8 mouse cellular contexts compared by ENCODE assay signal in the genomic region with DNA sequence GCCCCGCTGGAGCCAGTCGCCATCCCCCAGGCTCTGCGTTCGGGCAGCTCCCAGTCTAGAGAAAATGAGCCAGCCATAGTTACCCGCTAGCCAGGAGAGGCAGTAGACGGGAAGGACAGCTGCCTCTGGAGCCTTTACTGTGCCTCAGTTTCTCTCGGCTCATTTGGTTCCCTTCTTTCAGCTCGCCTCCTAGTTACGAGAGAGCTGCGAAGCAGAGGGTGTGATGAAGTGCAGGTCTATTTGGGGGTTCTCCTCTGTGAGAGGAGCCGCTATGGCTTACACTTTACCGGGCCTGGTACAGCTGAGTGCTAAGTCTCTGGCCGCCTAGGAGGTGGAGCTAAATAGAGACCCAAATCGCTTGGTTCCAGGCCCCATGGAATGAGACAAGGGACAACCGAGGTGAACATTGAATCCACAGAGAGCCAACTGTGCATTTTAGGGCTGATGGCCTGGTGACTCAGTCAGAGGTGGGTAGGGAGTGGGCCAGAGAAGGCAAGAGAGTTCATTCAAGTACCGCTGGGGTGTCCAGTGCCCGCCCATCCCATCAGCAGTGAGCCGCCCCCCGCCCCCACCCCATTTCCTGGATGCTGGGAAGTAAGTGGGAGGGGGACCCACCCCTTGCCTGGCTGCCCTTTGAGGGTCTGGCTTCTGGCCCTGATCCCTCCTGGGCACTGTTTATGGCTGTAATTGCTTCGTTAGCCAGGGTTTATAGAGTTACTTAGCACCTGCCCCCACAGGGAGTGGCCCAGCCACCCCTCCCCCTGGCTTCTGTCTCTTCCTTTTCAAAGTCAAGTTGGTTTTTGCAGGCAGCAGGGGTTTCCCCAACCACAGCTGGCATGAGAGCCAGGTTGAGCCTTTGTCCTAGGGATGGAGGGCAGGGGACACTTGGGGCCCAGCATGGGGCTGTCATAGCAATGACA. TPM values are rescaled to one million over a fixed set of nuclear protein-coding genes. Genes with fewer than 3 reads are reported as not detected.
A peak's percentile ranks its signal among the peaks of the same experiment; 100 is the strongest.
DNase-seq lines count a peak whose midpoint lies in the region; ATAC-seq and TF ChIP-seq lines count a peak whose summit lies in the region.

No protein-coding gene starts in this region.

- TF ChIP-seq CTCF in layer of hippocampus, adult 2 months (conservative IDR thresholded peaks at IDR 0.05), result no peak
- no peak for TF ChIP-seq CTCF in kidney, adult 2 months (conservative IDR thresholded peaks at IDR 0.05; ENCODE audit: insufficient read depth, insufficient read length, low read depth, low read length)

- peaks cover 25% of the 10 kb centered on the region for H3K4me1 ChIP-seq in forebrain, embryonic 12.5 days
- 0 out of 2 replicates have a peak, but pooled peaks cover 9% of the 10 kb centered on the region for H3K4me1 ChIP-seq in kidney, adult 2 months (ENCODE audit: control insufficient read depth, insufficient read depth, low read length)

- DNase-seq in layer of hippocampus, adult 2 months (ENCODE audit: low spot score in 2 of 2), result no peak
- DNase-seq in layer of hippocampus, adult 18-20 months (ENCODE audit: low spot score in 2 of 2), result no peak
- peak; percentile 48 for DNase-seq in kidney, adult 2 months
- DNase-seq in lung, postnatal 25 days (ENCODE audit: low spot score), result peak; percentile 47
- DNase-seq in spleen, postnatal 14 days (ENCODE audit: low spot score in 2 of 2), result peak; percentile 39 to 56
- no peak for DNase-seq in cerebellum, postnatal 36 days

- H3K9ac ChIP-seq in forebrain, embryonic 12.5 days, result peak overlapping the region; percentile 65; the same call in 1 of the 2 replicates

- H3K4me3 ChIP-seq in layer of hippocampus, adult 2 months, result peak overlapping the region; percentile 66
- H3K4me3 ChIP-seq in forebrain, embryonic 12.5 days (replicated peaks), result peak overlapping the region; percentile 57
- peak overlapping the region; percentile 86 for H3K4me3 ChIP-seq in kidney, adult 2 months (ENCODE audit: insufficient read depth, low read depth, low read length)

- no peaks in the 10 kb centered on the region for H3K36me3 ChIP-seq in forebrain, embryonic 12.5 days (replicated peaks)
- H3K36me3 ChIP-seq in kidney, adult 2 months (ENCODE audit: control insufficient read depth, insufficient read depth, low read length), result no peaks in the 10 kb centered on the region

- H3K27ac ChIP-seq in layer of hippocampus, adult 2 months, result peak overlapping the region; percentile 95
- no peak overlapping the region for H3K27ac ChIP-seq in forebrain, embryonic 12.5 days
- peak overlapping the region; percentile 78 for H3K27ac ChIP-seq in kidney, adult 2 months (ENCODE audit: insufficient read depth, low read depth, low read length)

- 0 out of 2 replicates have a peak, but pooled peaks cover 2% of the 10 kb centered on the region for H3K9me3 ChIP-seq in forebrain, embryonic 12.5 days

- peak overlapping the region; percentile 97 for H3K4me2 ChIP-seq in forebrain, embryonic 12.5 days

- H3K27me3 ChIP-seq in forebrain, embryonic 12.5 days, result peaks cover 53% of the 10 kb centered on the region
- H3K27me3 ChIP-seq in kidney, adult 2 months (replicated peaks; ENCODE audit: control insufficient read depth, insufficient read depth, low read length), result no peaks in the 10 kb centered on the region

- no peak for ATAC-seq in forebrain, embryonic 12.5 days (ENCODE audit: low FRiP score)
- no peak for ATAC-seq in erythroid progenitor cell, adult 5-6 weeks (replicated peaks; ENCODE audit: low FRiP score, poor library complexity, severe bottlenecking)

- no peak for TF ChIP-seq POLR2A in kidney, adult 2 months (IDR thresholded peaks at IDR 0.05; ENCODE audit: low read depth, low read length)

- WGBS in forebrain, embryonic 12.5 days, result 6% methylated on average over 20 of the region's 20 CpGs
- 17% methylated on average over 20 of the region's 20 CpGs for WGBS in kidney, adult 2 months

RNA-seq across cellular contexts. Expression of a gene that starts 2.3 kb away (rescaled TPM):
- 10 to 100 TPM; 12.0 to 13.1 TPM for total RNA-seq in layer of hippocampus, adult 2 months (2021)
- total RNA-seq in layer of hippocampus, adult 18-20 months (2021), result 10 to 100 TPM; 11.2 to 11.9 TPM
- 1.7 and 2.4 TPM in 2 replicates for polyA plus RNA-seq in forebrain, embryonic 12.5 days (2016; fragmentation: Nextera tagmentation; extraction: Ambion mirVana)
- polyA plus RNA-seq in kidney, adult 2 months (2012; rRNA removed), result 35.0 and 36.4 TPM in 2 replicates
- total RNA-seq in erythroid progenitor cell, adult 5-6 weeks (2015; ENCODE audit: low replicate concordance), result 9.0 and 13.0 TPM in 2 replicates
- total RNA-seq in erythroid progenitor cell, adult 5-6 weeks (2017; ENCODE audit: low replicate concordance), result 0.23 and 5.4 TPM in 2 replicates

RNA-seq across cellular contexts. Expression of a gene that starts 12.5 kb away (rescaled TPM):
- total RNA-seq in layer of hippocampus, adult 2 months (2021), result not detected
- total RNA-seq in layer of hippocampus, adult 18-20 months (2021), result not detected
- polyA plus RNA-seq in forebrain, embryonic 12.5 days (2016; fragmentation: Nextera tagmentation; extraction: Ambion mirVana), result not detected in 2 replicates
- 0.29 and 1.0 TPM in 2 replicates for polyA plus RNA-seq in kidney, adult 2 months (2012; rRNA removed)
- not detected in 2 replicates for total RNA-seq in erythroid progenitor cell, adult 5-6 weeks (2015; ENCODE audit: low replicate concordance)
- not detected in 2 replicates for total RNA-seq in erythroid progenitor cell, adult 5-6 weeks (2017; ENCODE audit: low replicate concordance)

RNA-seq across cellular contexts. Expression of a gene that starts 44.6 kb away (rescaled TPM):
- total RNA-seq in layer of hippocampus, adult 2 months (2021), result 1 to 10 TPM; 2.5 to 2.8 TPM
- 1 to 10 TPM; 2.3 to 3.4 TPM for total RNA-seq in layer of hippocampus, adult 18-20 months (2021)
- 0.91 and 1.0 TPM in 2 replicates for polyA plus RNA-seq in forebrain, embryonic 12.5 days (2016; fragmentation: Nextera tagmentation; extraction: Ambion mirVana)
- polyA plus RNA-seq in kidney, adult 2 months (2012; rRNA removed), result 7.0 and 9.0 TPM in 2 replicates
- not detected in 2 replicates for total RNA-seq in erythroid progenitor cell, adult 5-6 weeks (2015; ENCODE audit: low replicate concordance)
- total RNA-seq in erythroid progenitor cell, adult 5-6 weeks (2017; ENCODE audit: low replicate concordance), result not detected in 2 replicates

RNA-seq across cellular contexts. Expression of a gene that starts 44.9 kb away (rescaled TPM):
- 1 to 10 TPM; 4.1 to 4.4 TPM for total RNA-seq in layer of hippocampus, adult 2 months (2021)
- 1 to 10 TPM; 4.3 to 4.7 TPM for total RNA-seq in layer of hippocampus, adult 18-20 months (2021)
- 0.40 and 0.60 TPM in 2 replicates for polyA plus RNA-seq in forebrain, embryonic 12.5 days (2016; fragmentation: Nextera tagmentation; extraction: Ambion mirVana)
- polyA plus RNA-seq in kidney, adult 2 months (2012; rRNA removed), result 1.1 and 2.1 TPM in 2 replicates
- not detected in 2 replicates for total RNA-seq in erythroid progenitor cell, adult 5-6 weeks (2015; ENCODE audit: low replicate concordance)
- not detected in 2 replicates for total RNA-seq in erythroid progenitor cell, adult 5-6 weeks (2017; ENCODE audit: low replicate concordance)

RNA-seq across cellular contexts. Expression of a gene that starts 50.3 kb away (rescaled TPM):
- total RNA-seq in layer of hippocampus, adult 2 months (2021), result 10 to 100 TPM; 23.8 to 29.0 TPM
- total RNA-seq in layer of hippocampus, adult 18-20 months (2021), result 10 to 100 TPM; 26.0 to 29.8 TPM
- polyA plus RNA-seq in forebrain, embryonic 12.5 days (2016; fragmentation: Nextera tagmentation; extraction: Ambion mirVana), result 11.1 and 11.9 TPM in 2 replicates
- polyA plus RNA-seq in kidney, adult 2 months (2012; rRNA removed), result 28.9 and 39.5 TPM in 2 replicates
- not detected in 2 replicates for total RNA-seq in erythroid progenitor cell, adult 5-6 weeks (2015; ENCODE audit: low replicate concordance)
- total RNA-seq in erythroid progenitor cell, adult 5-6 weeks (2017; ENCODE audit: low replicate concordance), result not detected in 2 replicates

Comparison
In these comparisons a context has a peak if more than half of its experiments do, and no peak if none do; other contexts are left out.
1. DNase-seq: peak in kidney, adult 2 months (single experiment), lung, postnatal 25 days (single experiment) and spleen, postnatal 14 days (2 of 2); none in layer of hippocampus, adult 2 months (0 of 2), layer of hippocampus, adult 18-20 months (0 of 2) and cerebellum, postnatal 36 days (0 of 2).
2. Peak in every context shown above with its lines, with median percentiles within 50 percentile points of each other: H3K4me3 ChIP-seq.